Mouse (Mus musculus) hindbrain, embryonic 10.5 days (tissue): ENCODE results near the gene Gm13420. TPM values are rescaled to one million over a fixed set of nuclear protein-coding genes. Genes with fewer than 3 reads are reported as not detected.
"Not testable (repeated sequence)": the region's sequence is repeated elsewhere in the genome, so short reads cannot be mapped to it uniquely, and the experiment has no call there.

ENCODE experiments used
- DNase-seq: peaks from one replicate; pipeline ENCODE4 v3.0.0-alpha.2; 2017; ENCODE audit warnings: low spot score
- H3K27ac ChIP-seq: fragments of 300-500 bp; sonication (generic); 2 replicates; pipeline ENCODE4 v1.5.1; 2016; ENCODE audit warnings: mild to moderate bottlenecking, moderate library complexity
- H3K27me3 ChIP-seq: fragments of 300-500 bp; sonication (generic); 2 replicates; pipeline ENCODE4 v1.6.1; 2016; ENCODE audit warnings: mild to moderate bottlenecking; ENCODE audit not compliant: poor library complexity, insufficient read depth, severe bottlenecking
- H3K36me3 ChIP-seq: fragments of 300-500 bp; sonication (generic); 2 replicates; pipeline ENCODE4 v1.6.1; 2016; ENCODE audit warnings: mild to moderate bottlenecking, moderate library complexity
- H3K4me1 ChIP-seq: fragments of 300-500 bp; sonication (generic); replicated peaks from 2 replicates; pipeline ENCODE4 v1.6.1; 2016; ENCODE audit warnings: mild to moderate bottlenecking
- H3K4me3 ChIP-seq: fragments of 300-500 bp; sonication (generic); 2 replicates; pipeline ENCODE4 v1.5.1; 2016; ENCODE audit warnings: mild to moderate bottlenecking, moderate library complexity
- H3K9me3 ChIP-seq: fragments of 300-500 bp; sonication (generic); 2 replicates; pipeline ENCODE4 v1.6.1; 2016; ENCODE audit warnings: mild to moderate bottlenecking, moderate library complexity
- WGBS: fragments of 180-500 bp; shearing (Covaris S2); methylation state at CpG from one replicate; pipeline ENCODE4 v1.1.7; 2016; 5-methylcytosine and 5-hydroxymethylcytosine counted together
- polyA plus RNA-seq: library from polyadenylated mRNA; unstranded; fragments of >200 nt; fragmentation: Nextera tagmentation; extraction: Ambion mirVana; gene quantifications from 2 replicates; pipeline ENCODE4 v1.2.1, GENCODE M21; 2016

Gene Gm13420
- 0.30 TPM in 1 of 2 replicates, not detected in the other for polyA plus RNA-seq

GRCm38 (mm10) chr2:29751497-29751896 lies at the start of gene Gm13420:
TSS of gene Gm13420 (minus strand) at chr2:29751685.
- 8% methylated on average over 28 of the region's 28 CpGs for WGBS
- Histone ChIP-seq H3K4me3 (peak within 1 kb of the TSS; percentile 37), H3K27me3 (peaks cover 71% of the 10 kb centered on the region)

GRCm38 (mm10) chr2:29792772-29793487 lies 41.4 kb upstream of the Gm13420 start:
- no peak for DNase-seq
- H3K4me1 ChIP-seq = peaks cover 12% of the 10 kb centered on the region
- H3K4me3 ChIP-seq = no peak overlapping the region
- H3K27me3 ChIP-seq = no peaks in the 10 kb centered on the region
- no peaks in the 10 kb centered on the region for H3K9me3 ChIP-seq
- 94% methylated on average over 2 of the region's 2 CpGs for WGBS
- H3K27ac ChIP-seq = no peak overlapping the region
- peaks cover 75% of the 10 kb centered on the region for H3K36me3 ChIP-seq

More at GRCm38 (mm10) chr2:29751497-29751896, at the start of gene Gm13420:
- no peak for DNase-seq
- peak within 1 kb of the TSS; percentile 17; the same call in 1 of the 2 replicates for H3K27ac ChIP-seq
- H3K36me3 ChIP-seq = no peaks in the 10 kb centered on the region
- H3K4me1 ChIP-seq = peaks cover 25% of the 10 kb centered on the region
- 0 out of 2 replicates have a peak, but pooled peaks cover 4% of the 10 kb centered on the region for H3K9me3 ChIP-seq

- Histone ChIP-seq H3K36me3 (peaks cover 69% of the 10 kb centered on the region), H3K4me1 (peaks cover 26% of the 10 kb centered on the region), H3K27me3 (no peaks in the 10 kb centered on the region), H3K27ac (peak within 1 kb of the TSS; percentile 89), H3K9me3 (no peaks in the 10 kb centered on the region), H3K4me3 (peak within 1 kb of the TSS; percentile 95)
- under 1% methylated on average over 45 of the region's 45 CpGs for WGBS
- DNase-seq = peak; percentile 84
Observed at GRCm38 (mm10) chr2:29787937-29788681, 36.6 kb upstream of the Gm13420 start, which contains the start of gene Trub2. TSS of gene Trub2 (minus strand) at chr2:29788502.

GRCm38 (mm10) chr2:29787104-29787917 lies 35.8 kb upstream of the Gm13420 start, which contains the start of gene Coq4:
TSS of gene Coq4 (plus strand) at chr2:29787493.
- no peaks in the 10 kb centered on the region for H3K27me3 ChIP-seq

GRCm38 (mm10) chr2:29784290-29784689 lies 32.8 kb upstream of the Gm13420 start:
- Histone ChIP-seq H3K9me3 (peaks cover 16% of the 10 kb centered on the region), H3K27me3 (no peaks in the 10 kb centered on the region), H3K36me3 (peaks cover 71% of the 10 kb centered on the region), H3K4me1 (peaks cover 26% of the 10 kb centered on the region), H3K27ac (no peak overlapping the region), H3K4me3 (no peak overlapping the region)
- DNase-seq = no peak
- 77% methylated on average over 4 of the region's 4 CpGs for WGBS

More at GRCm38 (mm10) chr2:29787104-29787917, 35.8 kb upstream of the Gm13420 start, which contains the start of gene Coq4:
- H3K4me3 ChIP-seq = peak within 1 kb of the TSS; percentile 95
- 2% methylated on average over 31 of the region's 31 CpGs for WGBS
- DNase-seq = peak; percentile 90
- H3K4me1 ChIP-seq = peaks cover 26% of the 10 kb centered on the region
- H3K36me3 ChIP-seq = peaks cover 69% of the 10 kb centered on the region
- H3K27ac ChIP-seq = peak within 1 kb of the TSS; percentile 89
- H3K9me3 ChIP-seq = 0 out of 2 replicates have a peak, but pooled peaks cover 6% of the 10 kb centered on the region

- not testable (repeated sequence) for H3K4me1 ChIP-seq, DNase-seq, H3K27ac ChIP-seq, H3K4me3 ChIP-seq, H3K27me3 ChIP-seq
- Histone ChIP-seq H3K9me3 (peaks cover 16% of the 10 kb centered on the region), H3K36me3 (peaks cover 98% of the 10 kb centered on the region)
- WGBS = 97% methylated on average over 2 of the region's 2 CpGs
Observed at GRCm38 (mm10) chr2:29781256-29781655, 29.8 kb upstream of the Gm13420 start.

- Histone ChIP-seq H3K27me3 (no peaks in the 10 kb centered on the region), H3K36me3 (peaks cover 51% of the 10 kb centered on the region), H3K4me3 (no peak overlapping the region), H3K9me3 (no peaks in the 10 kb centered on the region), H3K27ac (no peak overlapping the region), H3K4me1 (no peaks in the 10 kb centered on the region)
- no peak for DNase-seq
- WGBS = 92% methylated on average over 4 of the region's 4 CpGs
Observed at GRCm38 (mm10) chr2:29773323-29773722, 21.8 kb upstream of the Gm13420 start.

GRCm38 (mm10) chr2:29771611-29772461 lies 20.4 kb upstream of the Gm13420 start:
- WGBS = 93% methylated on average over 8 of the region's 8 CpGs

GRCm38 (mm10) chr2:29770162-29770561 lies 18.7 kb upstream of the Gm13420 start:
- Histone ChIP-seq H3K9me3 (no peaks in the 10 kb centered on the region), H3K27ac (no peak overlapping the region), H3K4me1 (no peaks in the 10 kb centered on the region), H3K4me3 (no peak overlapping the region), H3K27me3 (no peaks in the 10 kb centered on the region), H3K36me3 (peaks cover 22% of the 10 kb centered on the region)
- no peak for DNase-seq

More at GRCm38 (mm10) chr2:29771611-29772461, 20.4 kb upstream of the Gm13420 start:
- Histone ChIP-seq H3K36me3 (peaks cover 36% of the 10 kb centered on the region), H3K9me3 (no peaks in the 10 kb centered on the region), H3K4me1 (no peaks in the 10 kb centered on the region), H3K27me3 (no peaks in the 10 kb centered on the region), H3K27ac (no peak overlapping the region), H3K4me3 (no peak overlapping the region)
- no peak for DNase-seq

- H3K4me1 ChIP-seq = no peaks in the 10 kb centered on the region
- WGBS = 72% methylated on average over 9 of the region's 9 CpGs
- H3K9me3 ChIP-seq = no peaks in the 10 kb centered on the region
- no peak overlapping the region for H3K4me3 ChIP-seq
- peaks cover 13% of the 10 kb centered on the region for H3K36me3 ChIP-seq
- no peak overlapping the region for H3K27ac ChIP-seq
- DNase-seq = no peak
- H3K27me3 ChIP-seq = no peaks in the 10 kb centered on the region
Observed at GRCm38 (mm10) chr2:29768901-29769300, 17.4 kb upstream of the Gm13420 start.

GRCm38 (mm10) chr2:29767976-29768709 lies 16.7 kb upstream of the Gm13420 start:
- no peak for DNase-seq
- H3K4me3 ChIP-seq = no peak overlapping the region
- no peaks in the 10 kb centered on the region for H3K9me3 ChIP-seq
- H3K27ac ChIP-seq = no peak overlapping the region
- peaks cover 6% of the 10 kb centered on the region for H3K36me3 ChIP-seq
- H3K27me3 ChIP-seq = no peaks in the 10 kb centered on the region; the same call in 1 of the 2 replicates
- 71% methylated on average over 11 of the region's 11 CpGs for WGBS
- H3K4me1 ChIP-seq = no peaks in the 10 kb centered on the region
